Mouse (Mus musculus) adrenal gland, postnatal 36 days (tissue): ENCODE results near the gene Wdr47. TPM values are rescaled to one million over a fixed set of nuclear protein-coding genes. Genes with fewer than 3 reads are reported as not detected.
"Not testable (repeated sequence)": the region's sequence is repeated elsewhere in the genome, so short reads cannot be mapped to it uniquely, and the experiment has no call there.

Experiments
- DNase-seq, 2 experiments: peaks; one replicate each; pipeline ENCODE4 v3.0.0; 2021; ENCODE audit warnings: mixed read lengths in 1 of 2
- total RNA-seq, 2 experiments: library from RNA; stranded (reverse); gene quantifications; 2 replicates each; pipeline ENCODE4 v1.2.3; 2021

Gene Wdr47
- total RNA-seq, 2 experiments from 2014 or later: 8.0 to 12.3 TPM

GRCm38 (mm10) chr3:108634761-108635160 lies 43.7 kb downstream of the Wdr47 start:
- no peak for DNase-seq

- no peak for DNase-seq
These were observed 48.3 kb downstream of the Wdr47 start for GRCm38 (mm10) chr3:108639412-108639811.

- DNase-seq: peak; percentile 19 to 33
These were observed 49.9 kb downstream of the Wdr47 start for GRCm38 (mm10) chr3:108640998-108641397.

GRCm38 (mm10) chr3:108644856-108645255 lies 53.8 kb downstream of the Wdr47 start:
- DNase-seq: no peak

- DNase-seq: no peak
These were observed 55.0 kb downstream of the Wdr47 start for GRCm38 (mm10) chr3:108646036-108646435.

- not testable (repeated sequence) for DNase-seq
These were observed 56.6 kb downstream of the Wdr47 start for GRCm38 (mm10) chr3:108647681-108648080.

- DNase-seq: no peak
These were observed 62.0 kb downstream of the Wdr47 start for GRCm38 (mm10) chr3:108652866-108653642.

GRCm38 (mm10) chr3:108653710-108654379 lies 62.8 kb downstream of the Wdr47 start, which contains the start of gene Clcc1:
Gene Clcc1 (plus strand): TSS chr3:108653913.
- peak; percentile 97 to 98 for DNase-seq

- no peak for DNase-seq
These were observed 63.5 kb downstream of the Wdr47 start for GRCm38 (mm10) chr3:108654566-108654965.

- DNase-seq: no peak
These were observed 64.4 kb downstream of the Wdr47 start for GRCm38 (mm10) chr3:108655486-108655885.

GRCm38 (mm10) chr3:108658612-108659011 lies 67.5 kb downstream of the Wdr47 start:
- no peak for DNase-seq

- DNase-seq: no peak
These were observed 69.9 kb downstream of the Wdr47 start for GRCm38 (mm10) chr3:108660941-108661340.

GRCm38 (mm10) chr3:108676616-108677015 lies 85.5 kb downstream of the Wdr47 start:
- peak; percentile 11 to 44 for DNase-seq

- DNase-seq: no peak
These were observed 89.9 kb downstream of the Wdr47 start for GRCm38 (mm10) chr3:108681004-108681403.

- DNase-seq: not testable (repeated sequence)
These were observed 92.5 kb downstream of the Wdr47 start for GRCm38 (mm10) chr3:108683597-108683996.

- DNase-seq: no peak
These were observed 94.6 kb downstream of the Wdr47 start for GRCm38 (mm10) chr3:108685701-108686100.

- DNase-seq: no peak
These were observed 97.9 kb downstream of the Wdr47 start for GRCm38 (mm10) chr3:108689015-108689441.

GRCm38 (mm10) chr3:108689446-108689845 lies 98.4 kb downstream of the Wdr47 start:
- DNase-seq: no peak

GRCm38 (mm10) chr3:108689979-108690378 lies 98.9 kb downstream of the Wdr47 start:
- peak in 1 of 2 experiments; percentile 18 for DNase-seq

- no peak for DNase-seq
These were observed 103.2 kb downstream of the Wdr47 start for GRCm38 (mm10) chr3:108694321-108694720.
